Mouse (Mus musculus): ENCODE data around the gene Slc9a8.

- no peak for TF ChIP-seq CTCF (IDR thresholded peaks at IDR 0.05; ENCODE audit: control insufficient read depth, insufficient read depth, insufficient read length)
- no peak for TF ChIP-seq MYOD1 (IDR thresholded peaks at IDR 0.05; ENCODE audit: control insufficient read depth, insufficient read length, low read depth)
- no peak for TF ChIP-seq MYOG (IDR thresholded peaks at IDR 0.05; ENCODE audit: control insufficient read depth, extremely low read depth, insufficient read length)
- TF ChIP-seq USF1 (IDR thresholded peaks at IDR 0.05; ENCODE audit: low read depth): no peak
- TF ChIP-seq CEBPB (IDR thresholded peaks at IDR 0.05; ENCODE audit: low read depth): no peak
- TF ChIP-seq MAX (IDR thresholded peaks at IDR 0.05): no peak
Observed at GRCm38 (mm10) chr2:167405101-167405880, 16.2 kb upstream of the Slc9a8 start.
